Mouse (Mus musculus): ENCODE measurements around the gene Rasal3.

- TF ChIP-seq CTCF (IDR thresholded peaks at IDR 0.05; ENCODE audit: extremely low read depth, insufficient read depth, insufficient read length, insufficient replicate concordance): no peak
- TF ChIP-seq POLR2A (IDR thresholded peaks at IDR 0.05; ENCODE audit: low read depth, low read length): no peak
Measured at GRCm38 (mm10) chr17:32367706-32368105, 35.7 kb downstream of the Rasal3 start.
